Mouse (Mus musculus): ENCODE measurements around the gene Scnn1g. TPM values are rescaled to one million over a fixed set of nuclear protein-coding genes. Genes with fewer than 3 reads are reported as not detected.
A peak's percentile ranks its signal among the peaks of the same experiment; 100 is the strongest.

The Scnn1g gene
- polyA plus RNA-seq, 1 experiment = not detected

GRCm38 (mm10) chr7:121706411-121707072, 27.7 kb upstream of the Scnn1g start:
- Histone ChIP-seq H3K27ac (ENCODE audit: insufficient read depth, low read length) (no peak overlapping the region), H3K4me1 (ENCODE audit: control insufficient read depth, insufficient read depth, low read length) (peaks cover 8% of the 10 kb centered on the region), H3K4me3 (ENCODE audit: insufficient read depth, low read length) (peak overlapping the region; percentile 73)
- no peak for TF ChIP-seq CTCF (IDR thresholded peaks at IDR 0.05; ENCODE audit: borderline replicate concordance, insufficient read depth, low read length)
- no peak for TF ChIP-seq POLR2A (IDR thresholded peaks at IDR 0.05; ENCODE audit: low read depth, low read length)

GRCm38 (mm10) chr7:121707073-121707667, 27.1 kb upstream of the Scnn1g start, which contains the start of gene Usp31:
Usp31 (minus strand) TSS chr7:121707253.
- TF ChIP-seq CTCF (IDR thresholded peaks at IDR 0.05; ENCODE audit: borderline replicate concordance, insufficient read depth, low read length) (no peak), POLR2A (IDR thresholded peaks at IDR 0.05; ENCODE audit: low read depth, low read length) (peak; percentile 69)
- no peak within 1 kb of the TSS for H3K27ac ChIP-seq (ENCODE audit: insufficient read depth, low read length)
- peak within 1 kb of the TSS; percentile 73 for H3K4me3 ChIP-seq (ENCODE audit: insufficient read depth, low read length)
- peaks cover 4% of the 10 kb centered on the region; the same call in 1 of the 2 replicates for H3K4me1 ChIP-seq (ENCODE audit: control insufficient read depth, insufficient read depth, low read length)

GRCm38 (mm10) chr7:121711171-121711570, 23.1 kb upstream of the Scnn1g start:
- Histone ChIP-seq H3K27ac (ENCODE audit: insufficient read depth, low read length) (no peak overlapping the region), H3K4me1 (ENCODE audit: control insufficient read depth, insufficient read depth, low read length) (no peaks in the 10 kb centered on the region), H3K4me3 (ENCODE audit: insufficient read depth, low read length) (no peak overlapping the region)
- TF ChIP-seq POLR2A (IDR thresholded peaks at IDR 0.05; ENCODE audit: low read depth, low read length) = no peak
- TF ChIP-seq CTCF (IDR thresholded peaks at IDR 0.05; ENCODE audit: borderline replicate concordance, insufficient read depth, low read length) = no peak

GRCm38 (mm10) chr7:121717031-121717430, 17.2 kb upstream of the Scnn1g start:
- Histone ChIP-seq H3K27ac (ENCODE audit: insufficient read depth, low read length) (no peak overlapping the region), H3K4me1 (ENCODE audit: control insufficient read depth, insufficient read depth, low read length) (no peaks in the 10 kb centered on the region; the same call in 1 of the 2 replicates), H3K4me3 (ENCODE audit: insufficient read depth, low read length) (no peak overlapping the region)
- TF ChIP-seq POLR2A (IDR thresholded peaks at IDR 0.05; ENCODE audit: low read depth, low read length) = no peak
- no peak for TF ChIP-seq CTCF (IDR thresholded peaks at IDR 0.05; ENCODE audit: borderline replicate concordance, insufficient read depth, low read length)

- TF ChIP-seq CTCF (IDR thresholded peaks at IDR 0.05; ENCODE audit: borderline replicate concordance, insufficient read depth, low read length) = no peak
- TF ChIP-seq POLR2A (IDR thresholded peaks at IDR 0.05; ENCODE audit: low read depth, low read length) = no peak
- no peak overlapping the region for H3K4me3 ChIP-seq (ENCODE audit: insufficient read depth, low read length)
- no peak overlapping the region for H3K27ac ChIP-seq (ENCODE audit: insufficient read depth, low read length)
- no peaks in the 10 kb centered on the region for H3K4me1 ChIP-seq (ENCODE audit: control insufficient read depth, insufficient read depth, low read length)
Observed at GRCm38 (mm10) chr7:121730225-121730624, 4.1 kb upstream of the Scnn1g start.

GRCm38 (mm10) chr7:121737511-121738415, 3.5 kb downstream of the Scnn1g start:
- TF ChIP-seq POLR2A (IDR thresholded peaks at IDR 0.05; ENCODE audit: low read depth, low read length) (no peak), CTCF (IDR thresholded peaks at IDR 0.05; ENCODE audit: borderline replicate concordance, insufficient read depth, low read length) (no peak)
- Histone ChIP-seq H3K4me1 (ENCODE audit: control insufficient read depth, insufficient read depth, low read length) (no peaks in the 10 kb centered on the region), H3K4me3 (ENCODE audit: insufficient read depth, low read length) (no peak overlapping the region), H3K27ac (ENCODE audit: insufficient read depth, low read length) (no peak overlapping the region)

GRCm38 (mm10) chr7:121750244-121750643, 16.0 kb downstream of the Scnn1g start:
- Histone ChIP-seq H3K27ac (ENCODE audit: insufficient read depth, low read length) (no peak overlapping the region), H3K4me1 (ENCODE audit: control insufficient read depth, insufficient read depth, low read length) (no peaks in the 10 kb centered on the region), H3K4me3 (ENCODE audit: insufficient read depth, low read length) (no peak overlapping the region)
- no peak for TF ChIP-seq CTCF (IDR thresholded peaks at IDR 0.05; ENCODE audit: borderline replicate concordance, insufficient read depth, low read length)
- no peak for TF ChIP-seq POLR2A (IDR thresholded peaks at IDR 0.05; ENCODE audit: low read depth, low read length)

- Histone ChIP-seq H3K4me1 (ENCODE audit: control insufficient read depth, insufficient read depth, low read length) (no peaks in the 10 kb centered on the region), H3K27ac (ENCODE audit: insufficient read depth, low read length) (no peak overlapping the region), H3K4me3 (ENCODE audit: insufficient read depth, low read length) (no peak overlapping the region)
- TF ChIP-seq POLR2A (IDR thresholded peaks at IDR 0.05; ENCODE audit: low read depth, low read length) (no peak), CTCF (IDR thresholded peaks at IDR 0.05; ENCODE audit: borderline replicate concordance, insufficient read depth, low read length) (no peak)
Observed at GRCm38 (mm10) chr7:121754748-121755147, 20.5 kb downstream of the Scnn1g start.

- TF ChIP-seq CTCF (IDR thresholded peaks at IDR 0.05; ENCODE audit: borderline replicate concordance, insufficient read depth, low read length) = no peak
- no peak for TF ChIP-seq POLR2A (IDR thresholded peaks at IDR 0.05; ENCODE audit: low read depth, low read length)
- Histone ChIP-seq H3K27ac (ENCODE audit: insufficient read depth, low read length) (no peak overlapping the region), H3K4me1 (ENCODE audit: control insufficient read depth, insufficient read depth, low read length) (no peaks in the 10 kb centered on the region), H3K4me3 (ENCODE audit: insufficient read depth, low read length) (no peak overlapping the region)
Observed at GRCm38 (mm10) chr7:121763328-121763727, 29.0 kb downstream of the Scnn1g start.
